In the genomic region with DNA sequence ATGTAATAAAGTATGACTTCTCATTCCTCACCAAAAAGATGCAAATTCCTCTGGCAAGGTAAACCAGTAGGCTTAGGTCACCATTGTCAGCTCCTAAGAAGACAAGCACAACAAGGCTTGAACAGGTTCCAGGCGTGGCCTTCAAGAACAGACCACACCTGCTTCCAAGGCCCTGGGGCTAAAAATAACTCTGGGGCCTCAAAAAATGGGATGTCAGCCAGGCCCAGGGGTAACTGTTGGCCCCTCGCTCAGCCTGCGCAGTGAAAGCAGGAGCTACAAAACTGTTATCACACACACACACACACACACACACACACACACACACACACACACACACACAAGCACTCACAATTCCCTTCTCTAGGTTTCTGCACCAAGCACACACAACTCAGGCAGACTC, we compare ENCODE assay signal across 8 mouse cellular contexts. TPM values are rescaled to one million over a fixed set of nuclear protein-coding genes. Genes with fewer than 3 reads are reported as not detected.
DNase-seq lines count a peak whose midpoint lies in the region; ATAC-seq lines count a peak whose summit lies in the region.

No protein-coding gene starts in this region.

- H3K4me3 ChIP-seq in intestine, embryonic 15.5 days (replicated peaks): no peak overlapping the region

- ATAC-seq in erythroid progenitor cell, adult 5-6 weeks (replicated peaks; ENCODE audit: low FRiP score, poor library complexity, severe bottlenecking): peak; percentile 63
- peak; percentile 94 for ATAC-seq in intestine, embryonic 15.5 days
- ATAC-seq in megakaryocyte, adult 5-6 weeks (ENCODE audit: poor library complexity, severe bottlenecking): no peak

- WGBS in intestine, embryonic 15.5 days: 24% methylated on average over 3 of the region's 3 CpGs

- H3K4me1 ChIP-seq in intestine, embryonic 15.5 days (replicated peaks): peaks cover 8% of the 10 kb centered on the region; the same call in 1 of the 2 replicates

- no peaks in the 10 kb centered on the region for H3K27me3 ChIP-seq in intestine, embryonic 15.5 days (replicated peaks)

- H3K36me3 ChIP-seq in intestine, embryonic 15.5 days: no peaks in the 10 kb centered on the region

- DNase-seq in retina, postnatal 1 day: peak; percentile 21
- no peak for DNase-seq in retina, embryonic 14.5 days (ENCODE audit: low spot score)
- DNase-seq in lung, postnatal 36 days: peak; percentile 81
- DNase-seq in urinary bladder, postnatal 36 days (ENCODE audit: low spot score in 2 of 2): no peak
- DNase-seq in layer of hippocampus, adult 18-20 months (ENCODE audit: low spot score in 2 of 2): no peak

- H3K9ac ChIP-seq in intestine, embryonic 15.5 days: no peak overlapping the region

- no peak overlapping the region for H3K4me2 ChIP-seq in intestine, embryonic 15.5 days (replicated peaks)

- H3K27ac ChIP-seq in intestine, embryonic 15.5 days: peak overlapping the region; percentile 24; the same call in 1 of the 2 replicates

- H3K9me3 ChIP-seq in intestine, embryonic 15.5 days: no peaks in the 10 kb centered on the region

RNA-seq across cellular contexts. Expression of a gene that starts 18.5 kb away (rescaled TPM):
- 10.5 TPM in 1 of 2 replicates, not detected in the other for total RNA-seq in erythroid progenitor cell, adult 5-6 weeks (2015; ENCODE audit: low replicate concordance)
- 2.9 and 5.0 TPM in 2 replicates for total RNA-seq in erythroid progenitor cell, adult 5-6 weeks (2017; ENCODE audit: low replicate concordance)
- 13.0 and 13.9 TPM in 2 replicates for polyA plus RNA-seq in intestine, embryonic 15.5 days (2015; fragmentation: Nextera tagmentation; extraction: Ambion mirVana)
- 1.3 and 1.8 TPM in 2 replicates for total RNA-seq in megakaryocyte, adult 5-6 weeks (2015)
- 1.2 and 1.4 TPM in 2 replicates for total RNA-seq in megakaryocyte, adult 5-6 weeks (2017)
- total RNA-seq in layer of hippocampus, adult 18-20 months (2021): 1 to 10 TPM; 8.8 to 9.4 TPM

RNA-seq across cellular contexts. Expression of a gene that starts 56.0 kb away (rescaled TPM):
- 5.8 and 6.7 TPM in 2 replicates for total RNA-seq in erythroid progenitor cell, adult 5-6 weeks (2015; ENCODE audit: low replicate concordance)
- 10.5 and 13.7 TPM in 2 replicates for total RNA-seq in erythroid progenitor cell, adult 5-6 weeks (2017; ENCODE audit: low replicate concordance)
- polyA plus RNA-seq in intestine, embryonic 15.5 days (2015; fragmentation: Nextera tagmentation; extraction: Ambion mirVana): 3.6 and 3.7 TPM in 2 replicates
- total RNA-seq in megakaryocyte, adult 5-6 weeks (2015): 3.1 and 4.5 TPM in 2 replicates
- 6.7 and 6.8 TPM in 2 replicates for total RNA-seq in megakaryocyte, adult 5-6 weeks (2017)
- total RNA-seq in layer of hippocampus, adult 18-20 months (2021): 10 to 100 TPM; 47.3 to 48.1 TPM

Comparison
In these comparisons a context has a peak if more than half of its experiments do, and no peak if none do; other contexts are left out.
1. DNase-seq: peak in retina, postnatal 1 day (single experiment) and lung, postnatal 36 days (single experiment); none in retina, embryonic 14.5 days (single experiment), urinary bladder, postnatal 36 days (0 of 2) and layer of hippocampus, adult 18-20 months (0 of 2).